Mouse (Mus musculus) monocyte, adult 2 months (primary cell): ENCODE measurements around the gene Immt.

Experiments
- DNase-seq, 2 experiments: peaks; one replicate each; pipeline ENCODE4 v3.0.0; 2022; ENCODE audit warnings: low spot score in 2 of 2, low read depth in 1 of 2

Immt gene

GRCm38 (mm10) chr6:71830690-71831580, at the start of gene Immt:
Gene Immt (plus strand): TSS chr6:71831331.
- peak; percentile 87 to 91 for DNase-seq

GRCm38 (mm10) chr6:71783165-71783564, 48.0 kb upstream of the Immt start:
- no peak for DNase-seq

GRCm38 (mm10) chr6:71788348-71788747, 42.8 kb upstream of the Immt start:
- DNase-seq: no peak

GRCm38 (mm10) chr6:71791771-71792170, 39.4 kb upstream of the Immt start:
- DNase-seq: no peak

GRCm38 (mm10) chr6:71799391-71799790, 31.7 kb upstream of the Immt start:
- DNase-seq: no peak

- DNase-seq: no peak
These were observed 30.0 kb upstream of the Immt start for GRCm38 (mm10) chr6:71801011-71801713.

- no peak for DNase-seq
These were observed 29.4 kb upstream of the Immt start for GRCm38 (mm10) chr6:71801714-71802094.

GRCm38 (mm10) chr6:71803609-71804008, 27.5 kb upstream of the Immt start:
- no peak for DNase-seq

GRCm38 (mm10) chr6:71804061-71804829, 26.9 kb upstream of the Immt start:
- no peak for DNase-seq

- no peak for DNase-seq
These were observed 24.4 kb upstream of the Immt start for GRCm38 (mm10) chr6:71806713-71807112.

- DNase-seq: no peak
These were observed 21.2 kb upstream of the Immt start for GRCm38 (mm10) chr6:71809890-71810289.

- no peak for DNase-seq
These were observed 18.3 kb upstream of the Immt start for GRCm38 (mm10) chr6:71812820-71813219.

GRCm38 (mm10) chr6:71819764-71820292, 11.3 kb upstream of the Immt start:
- DNase-seq: no peak

- DNase-seq: no peak
These were observed 8.0 kb upstream of the Immt start for GRCm38 (mm10) chr6:71823085-71823484.

GRCm38 (mm10) chr6:71823488-71823887, 7.6 kb upstream of the Immt start:
- peak; percentile 67 to 77 for DNase-seq

- no peak for DNase-seq
These were observed 7.2 kb upstream of the Immt start for GRCm38 (mm10) chr6:71823961-71824360.

GRCm38 (mm10) chr6:71826869-71827268, 4.3 kb upstream of the Immt start, which contains the start of gene Mrpl35:
Gene Mrpl35 (minus strand): TSS chr6:71826969.
- no peak for DNase-seq

- DNase-seq: no peak
These were observed 1.4 kb upstream of the Immt start for GRCm38 (mm10) chr6:71829768-71830167.

- peak; percentile 89 to 90 for DNase-seq
These were observed 440 bp downstream of the Immt start for GRCm38 (mm10) chr6:71831581-71831960.

GRCm38 (mm10) chr6:71836811-71837210, 5.7 kb downstream of the Immt start:
- DNase-seq: no peak

GRCm38 (mm10) chr6:71839815-71840214, 8.7 kb downstream of the Immt start:
- DNase-seq: no peak
